Mouse (Mus musculus): ENCODE measurements around the gene Hoxd12.
A peak's percentile ranks its signal among the peaks of the same experiment; 100 is the strongest.

Gene Hoxd12

DNA sequence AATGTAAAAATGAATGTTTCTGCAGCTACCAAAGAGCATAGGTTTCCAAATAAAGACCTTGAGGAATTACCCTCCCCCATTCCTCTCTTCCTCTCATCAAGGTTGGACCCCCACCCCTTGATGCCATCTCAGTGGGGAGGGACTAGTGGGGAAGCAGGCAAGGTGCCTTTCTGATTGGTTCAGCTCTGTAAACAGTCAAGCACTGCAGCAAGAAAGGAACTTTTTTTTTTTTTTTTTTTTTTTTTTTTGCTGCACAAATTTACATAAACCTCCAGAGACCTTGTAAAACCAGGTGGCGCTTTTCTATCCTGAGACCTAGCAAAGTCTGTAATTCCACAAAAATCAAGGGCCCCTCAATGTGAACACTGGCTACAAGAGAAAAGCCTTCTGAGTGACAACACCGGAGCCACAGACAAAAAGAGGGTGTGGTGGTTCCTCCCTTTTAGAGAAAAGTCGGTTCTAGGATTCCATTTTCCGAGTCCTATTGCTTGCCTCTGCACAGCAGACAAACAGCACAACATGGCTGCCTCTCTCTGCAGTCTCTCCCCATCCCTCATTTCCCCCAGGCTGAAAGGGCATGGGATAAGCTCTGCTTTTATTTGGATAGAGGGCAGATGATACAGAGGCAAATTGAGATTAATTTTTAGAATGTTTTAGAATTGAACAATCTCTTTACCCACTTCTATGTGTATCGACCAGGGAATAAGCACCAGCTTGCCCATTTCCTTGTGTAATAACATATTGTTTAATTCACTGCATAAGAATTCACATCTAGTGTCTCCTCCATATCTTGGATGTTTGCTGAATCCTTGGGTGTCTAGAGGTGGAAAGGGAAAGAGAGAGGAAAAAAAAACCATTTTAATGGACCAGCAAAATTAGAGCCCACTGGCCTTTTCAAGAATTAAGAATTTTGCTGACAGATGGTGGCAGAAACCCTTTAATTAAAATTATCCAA is 34.9 kb downstream of the Hoxd12 start:
- no peak for DNase-seq (ENCODE audit: low spot score in 2 of 2)

DNA sequence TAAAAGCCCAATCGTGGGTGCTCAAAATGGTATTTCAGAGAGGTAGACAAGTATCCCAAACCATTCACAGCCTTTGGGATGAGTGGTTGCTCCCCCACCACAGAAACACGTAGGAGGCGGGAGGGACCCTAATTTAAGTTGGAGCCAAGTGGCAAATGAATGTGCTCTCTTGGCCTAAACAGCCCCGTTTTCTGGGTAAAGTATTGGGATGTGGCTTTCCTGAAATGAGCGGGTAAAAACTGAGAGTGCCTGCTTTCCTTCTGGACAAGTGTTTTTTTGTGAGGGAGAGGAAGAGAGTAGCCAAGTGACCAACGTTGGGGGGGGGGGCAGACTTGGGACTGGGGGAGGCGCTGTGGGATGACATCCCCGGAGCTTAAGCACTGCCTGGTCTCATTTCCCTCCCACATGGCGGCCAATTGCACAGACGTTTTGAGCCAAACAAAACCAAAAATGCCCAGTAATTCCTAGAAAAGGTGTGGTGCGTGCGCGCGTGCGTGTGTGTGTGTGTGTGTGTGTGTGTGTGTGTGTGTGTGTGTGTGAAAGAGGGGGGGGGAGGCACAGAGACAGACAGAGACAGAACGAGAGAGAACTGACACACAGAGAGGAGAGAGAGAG is 36.2 kb downstream of the Hoxd12 start:
- no peak for DNase-seq (ENCODE audit: low spot score in 2 of 2)

DNA sequence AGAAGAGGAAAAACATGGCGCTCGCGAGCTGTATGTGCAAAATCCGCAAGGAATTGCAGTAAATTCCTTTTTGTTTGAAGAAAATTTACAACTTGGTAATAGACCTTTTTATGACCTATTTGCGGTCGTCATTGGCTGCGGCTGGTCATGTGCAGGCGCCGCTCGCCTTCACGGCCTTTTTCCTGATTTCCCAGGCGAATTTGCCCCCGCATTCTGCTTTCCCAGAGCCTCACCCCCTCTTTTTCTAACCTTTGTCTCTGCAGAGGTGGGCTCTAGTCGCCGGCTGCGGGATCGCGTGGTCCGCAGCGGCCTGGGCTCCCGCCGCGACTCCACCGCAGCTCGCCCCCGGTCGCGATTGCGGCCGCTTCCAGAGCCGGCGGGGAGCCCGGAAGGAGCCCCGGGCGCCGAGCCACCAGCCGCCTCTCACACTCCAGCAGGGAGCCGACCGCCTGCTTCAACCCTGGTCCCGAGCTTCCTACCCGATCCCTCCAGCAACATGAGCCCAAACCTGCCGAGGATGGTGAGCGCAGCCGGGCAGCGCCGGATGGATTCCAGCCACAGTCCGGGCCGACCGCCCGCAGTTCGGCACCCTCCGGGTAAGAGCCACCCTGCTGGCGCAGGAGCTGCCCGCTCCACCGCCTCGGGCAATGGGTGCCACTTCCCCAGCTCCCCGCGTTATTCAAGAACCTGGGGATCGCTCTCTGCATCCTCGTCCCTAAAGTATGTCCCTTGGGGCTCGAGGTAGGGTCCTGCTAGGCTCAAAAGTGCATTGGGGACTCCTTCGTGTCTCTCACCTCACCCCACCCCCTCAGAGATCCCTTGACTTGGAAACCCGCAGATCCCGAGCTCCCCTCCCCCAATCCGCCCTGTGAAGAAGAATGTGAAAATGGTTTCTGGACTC is 37.2 kb downstream of the Hoxd12 start, which contains the start of the genes Hoxd3 and Hoxd4:
Gene Hoxd3, plus strand, starts transcription at position 207 of the 901 bp plus-strand sequence.
Gene Hoxd4, plus strand, starts transcription at position 209 of the 901 bp plus-strand sequence.
- no peak for DNase-seq (ENCODE audit: low spot score in 2 of 2)

DNA sequence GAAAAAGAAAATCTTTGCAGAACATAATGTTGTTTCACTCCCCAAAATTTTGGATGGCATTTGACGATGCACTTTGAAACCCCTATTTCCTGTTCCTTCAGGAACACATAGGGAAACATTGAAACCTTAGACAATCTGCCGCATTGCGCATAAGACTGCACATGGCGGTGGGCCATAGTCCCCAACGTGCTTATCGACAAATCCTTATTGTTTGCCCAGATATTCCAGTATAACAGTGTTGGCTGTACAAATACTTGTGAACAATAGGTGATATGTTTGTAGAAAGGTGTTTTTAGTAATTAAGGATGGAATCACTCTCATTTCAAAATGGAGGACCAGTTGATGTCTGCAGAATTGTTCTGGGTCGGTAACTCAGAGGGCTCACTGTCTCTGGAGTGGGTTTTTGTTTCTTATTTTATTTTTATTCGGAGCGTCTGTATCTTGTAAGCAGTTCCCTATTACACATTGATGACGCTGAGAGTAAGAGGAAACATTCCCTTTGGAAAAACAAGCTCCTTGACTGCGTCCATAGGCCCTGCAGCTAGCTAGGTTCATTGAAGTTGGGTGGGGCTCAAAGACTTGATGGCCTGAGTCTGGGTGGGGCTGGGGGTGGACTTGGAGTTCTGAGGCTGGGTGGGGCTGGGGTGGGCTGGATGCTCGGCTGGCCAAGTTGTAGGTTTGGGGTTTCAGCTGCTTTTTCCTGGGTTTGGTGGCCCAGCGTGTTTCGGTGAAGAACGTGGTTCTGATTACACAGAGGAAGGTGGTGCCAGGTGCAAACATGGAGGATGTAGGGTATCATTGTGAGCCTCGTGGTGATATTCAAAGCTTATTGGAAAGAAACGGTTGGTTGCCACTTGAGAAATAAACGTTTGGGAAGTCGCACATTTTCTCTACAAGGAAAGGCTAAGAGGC is 38.7 kb downstream of the Hoxd12 start:
- DNase-seq (ENCODE audit: low spot score in 2 of 2), result no peak

DNA sequence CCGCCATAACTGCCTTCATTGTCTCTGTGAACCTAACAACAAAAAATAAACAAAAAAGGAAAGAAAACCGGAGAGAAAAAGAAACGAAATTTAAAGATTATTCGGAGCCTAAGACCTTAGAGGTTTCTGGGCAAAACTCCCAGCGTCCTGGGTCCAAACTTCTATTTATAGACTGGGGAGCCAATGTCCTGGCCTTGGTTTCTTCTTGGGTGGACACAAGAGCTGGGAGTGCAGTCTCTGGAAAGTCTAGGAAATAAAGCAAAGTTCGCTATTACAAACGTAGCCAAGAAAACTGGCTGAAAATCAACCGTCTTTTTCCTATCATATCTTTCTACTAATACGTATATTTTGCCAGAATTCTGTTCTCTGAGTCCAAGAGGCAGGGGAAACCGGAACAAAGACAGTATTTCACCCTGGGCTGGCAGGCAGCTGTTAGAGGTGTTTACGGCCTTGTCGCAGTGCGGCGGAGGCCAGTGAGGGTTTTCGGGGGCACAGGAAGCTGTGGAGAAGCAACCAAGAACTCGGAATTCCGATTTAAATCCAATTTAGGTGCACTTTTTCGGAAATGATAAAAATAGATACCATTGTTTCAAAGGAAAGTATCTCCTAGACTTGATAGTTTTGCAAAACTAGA is 39.5 kb downstream of the Hoxd12 start:
- DNase-seq (ENCODE audit: low spot score in 2 of 2), result no peak

DNA sequence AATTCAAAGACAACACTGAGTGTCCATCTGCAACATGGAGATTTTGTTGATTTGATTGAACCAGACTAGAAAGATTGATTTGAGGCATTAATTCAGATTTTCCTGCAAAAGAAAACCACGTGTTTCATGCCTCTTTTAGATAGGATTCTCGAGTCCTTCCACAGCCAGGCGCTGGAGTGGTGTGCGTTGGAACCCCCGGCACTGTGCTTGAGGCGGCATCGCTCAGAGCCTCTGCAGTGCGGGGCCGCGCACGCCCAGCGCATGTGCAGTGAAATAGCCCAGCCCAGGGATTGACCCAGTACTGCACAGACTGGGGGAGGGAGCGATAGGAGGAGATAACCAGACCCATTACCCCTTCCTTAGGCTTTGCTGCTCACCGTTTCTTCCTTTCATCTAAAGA is 40.1 kb downstream of the Hoxd12 start:
- no peak for DNase-seq (ENCODE audit: low spot score in 2 of 2)

DNA sequence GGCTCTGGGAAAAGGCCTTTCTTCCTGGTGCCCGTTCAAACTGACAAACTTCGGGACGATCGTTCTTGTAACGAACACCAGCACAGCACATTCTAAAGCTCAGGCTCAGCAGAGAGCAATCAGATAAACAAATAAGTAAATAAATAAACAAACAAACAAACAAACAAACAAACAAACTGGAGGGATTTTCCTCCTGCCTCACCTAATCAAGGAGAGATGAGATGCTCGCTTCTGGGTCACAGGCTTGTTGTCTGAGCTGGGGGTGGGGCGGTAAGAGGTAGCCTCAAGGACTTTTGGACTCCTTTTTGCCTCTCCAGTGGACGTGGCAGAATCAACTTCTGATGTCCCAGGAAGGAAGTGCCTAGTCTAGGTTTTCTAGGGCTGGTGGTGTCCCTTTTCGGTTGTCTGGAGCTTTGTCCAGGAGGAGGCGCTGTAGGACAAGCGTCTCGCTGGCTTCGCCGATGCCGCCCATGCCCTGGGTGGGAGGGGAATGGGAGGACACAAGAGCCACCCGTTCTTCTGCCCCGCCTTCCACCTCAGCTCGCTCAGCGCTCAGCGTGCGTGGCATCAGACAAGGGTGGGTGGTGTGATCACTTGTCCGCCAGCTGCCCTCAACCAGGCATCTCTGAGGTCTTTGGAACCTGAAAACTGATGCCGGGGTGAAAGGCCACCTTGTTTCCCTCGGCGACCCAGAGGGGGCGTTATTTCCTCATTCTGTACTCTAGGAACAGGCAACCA is 40.9 kb downstream of the Hoxd12 start:
- DNase-seq (ENCODE audit: low spot score in 2 of 2), result peak; percentile 66 to 73

DNA sequence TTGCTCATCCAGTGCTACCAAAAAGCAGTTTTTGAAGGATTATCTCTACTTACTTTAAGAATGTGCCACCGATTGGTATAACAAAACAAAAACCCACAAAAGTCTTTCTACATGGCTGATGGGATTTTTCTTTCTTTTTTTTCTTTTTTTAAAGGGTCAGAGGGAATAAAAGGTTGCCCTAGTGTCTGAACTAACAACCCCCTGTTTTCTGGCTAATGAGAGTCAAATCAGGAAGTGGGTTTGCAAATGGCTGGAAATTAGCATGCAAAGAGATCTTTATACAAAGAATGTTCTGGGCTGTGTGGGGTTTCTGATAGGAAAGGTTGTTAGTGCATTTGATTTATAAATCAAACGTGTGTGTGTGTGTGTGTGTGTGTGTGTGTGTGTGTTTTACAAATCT is 45.6 kb downstream of the Hoxd12 start:
- no peak for DNase-seq (ENCODE audit: low spot score in 2 of 2)

DNA sequence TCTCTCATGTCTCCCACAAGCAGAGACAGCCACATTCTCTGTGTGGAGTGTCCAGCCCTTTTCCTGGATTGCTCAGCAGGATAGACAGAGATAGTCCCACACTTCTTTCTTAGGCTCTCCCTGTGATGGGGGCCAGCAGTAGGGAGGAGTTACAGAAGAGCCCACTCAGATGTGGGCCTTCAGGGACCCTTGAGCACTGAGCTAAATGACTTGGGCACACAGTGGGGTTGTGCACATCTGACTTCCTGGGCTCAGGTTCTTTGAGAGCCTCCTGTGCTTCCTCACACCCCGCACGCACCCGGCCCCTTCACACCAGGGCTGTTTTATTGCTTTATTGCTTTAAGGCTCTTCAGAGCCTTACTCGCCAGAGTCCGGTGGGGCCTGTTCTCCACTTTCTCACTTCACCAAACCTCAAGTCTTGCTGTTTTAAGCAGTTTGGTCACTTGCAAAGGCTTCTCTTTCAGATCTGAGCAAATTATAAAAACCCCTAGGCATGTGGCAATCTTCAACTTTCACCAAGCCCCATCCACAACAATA is 46.2 kb downstream of the Hoxd12 start:
- no peak for DNase-seq (ENCODE audit: low spot score in 2 of 2)

DNA sequence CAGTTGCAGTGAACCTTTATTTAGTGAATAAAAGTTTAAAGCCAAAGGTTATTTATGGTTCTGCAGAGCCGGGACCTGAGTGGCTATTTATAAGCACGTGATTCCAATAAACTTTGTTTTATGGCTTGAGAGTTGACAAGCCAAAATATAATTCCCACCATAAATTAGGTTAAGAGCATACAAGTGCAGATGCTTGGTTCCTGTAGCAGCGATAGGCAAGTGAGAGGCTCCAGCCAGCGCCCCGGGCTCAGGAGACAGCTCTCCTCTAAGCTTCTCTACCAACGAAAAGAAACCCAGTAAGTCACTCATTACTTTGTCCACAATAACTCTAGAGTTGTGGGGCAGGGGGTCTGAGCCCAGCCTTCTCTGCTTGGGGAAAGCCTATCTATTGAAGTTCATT is 47.1 kb downstream of the Hoxd12 start:
- DNase-seq (ENCODE audit: low spot score in 2 of 2), result no peak

DNA sequence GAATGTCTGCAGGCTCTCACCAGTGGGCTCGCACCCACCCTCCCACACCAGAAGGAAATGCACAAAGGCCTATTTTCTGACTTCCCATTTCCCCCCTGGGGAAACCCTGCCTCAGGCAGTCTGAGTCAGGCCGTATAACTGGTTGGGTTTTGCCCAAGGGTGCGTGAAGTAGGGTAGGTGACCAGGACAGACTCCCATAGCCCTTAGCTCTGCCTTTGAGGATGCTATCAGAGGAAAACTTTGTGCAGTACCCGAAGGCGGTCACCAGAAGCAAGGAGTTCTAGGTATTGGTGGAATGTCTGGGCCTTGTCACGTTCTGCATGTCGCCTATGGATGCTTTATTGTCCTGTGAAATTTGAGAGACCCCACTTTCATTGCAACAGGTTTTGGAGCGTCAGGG is 48.1 kb downstream of the Hoxd12 start:
- no peak for DNase-seq (ENCODE audit: low spot score in 2 of 2)

DNA sequence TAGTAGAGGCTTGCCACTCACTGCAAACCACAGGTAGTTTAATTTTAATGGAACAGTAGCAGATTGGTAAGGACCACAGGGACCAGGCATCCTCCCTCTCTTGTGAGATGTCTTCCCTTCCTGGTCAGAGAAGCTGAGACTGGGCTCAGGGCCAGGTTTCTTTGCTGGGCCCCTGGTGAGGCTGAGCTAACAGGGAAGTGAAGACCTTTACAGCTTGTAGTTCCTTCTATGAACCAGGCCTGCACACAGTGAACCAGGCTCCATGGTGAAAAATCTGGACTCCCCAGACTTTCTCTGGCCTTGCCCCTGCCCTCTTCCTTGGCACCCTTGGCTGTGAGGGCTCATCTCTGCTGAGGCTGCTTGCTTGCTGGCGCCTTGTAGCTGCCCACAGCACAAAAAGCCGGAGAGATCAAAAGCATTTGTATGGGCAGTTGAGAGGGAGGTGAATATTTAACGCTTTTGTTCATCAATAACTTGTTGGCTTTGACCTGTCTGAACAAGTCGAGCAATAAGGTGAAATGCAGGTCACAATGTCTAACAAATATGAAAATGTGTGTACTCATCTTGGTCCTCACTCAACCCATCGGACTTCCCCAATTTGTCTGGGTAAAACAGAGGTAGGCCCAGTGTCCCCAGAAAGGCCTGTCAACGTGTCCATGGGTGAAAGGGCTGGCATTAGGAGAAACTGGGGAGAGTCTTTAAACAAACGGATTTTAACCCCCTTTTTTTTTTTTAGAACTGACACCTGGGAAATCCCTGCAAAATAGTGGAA is 49.6 kb downstream of the Hoxd12 start:
- DNase-seq (ENCODE audit: low spot score in 2 of 2), result no peak

DNA sequence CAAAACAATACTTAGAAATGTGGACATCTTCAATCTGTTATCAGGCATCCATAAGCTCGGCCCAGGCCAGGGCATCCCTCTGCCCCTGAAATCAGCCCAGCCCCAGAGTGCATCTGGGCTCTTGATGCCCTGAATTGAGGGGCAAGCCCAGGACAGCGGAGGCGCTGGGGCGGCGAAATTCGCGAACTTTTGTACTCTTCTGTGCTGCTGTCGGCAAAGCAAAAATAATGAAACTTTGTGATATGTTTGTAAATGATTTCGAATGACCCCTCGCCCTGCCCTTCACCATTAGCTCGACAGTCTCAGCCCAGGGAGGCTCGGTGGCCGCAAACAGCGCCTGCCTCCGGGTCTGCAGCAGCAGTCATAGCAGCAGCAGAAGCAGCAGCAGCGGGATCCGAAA is 50.4 kb downstream of the Hoxd12 start:
- DNase-seq (ENCODE audit: low spot score in 2 of 2), result no peak

DNA sequence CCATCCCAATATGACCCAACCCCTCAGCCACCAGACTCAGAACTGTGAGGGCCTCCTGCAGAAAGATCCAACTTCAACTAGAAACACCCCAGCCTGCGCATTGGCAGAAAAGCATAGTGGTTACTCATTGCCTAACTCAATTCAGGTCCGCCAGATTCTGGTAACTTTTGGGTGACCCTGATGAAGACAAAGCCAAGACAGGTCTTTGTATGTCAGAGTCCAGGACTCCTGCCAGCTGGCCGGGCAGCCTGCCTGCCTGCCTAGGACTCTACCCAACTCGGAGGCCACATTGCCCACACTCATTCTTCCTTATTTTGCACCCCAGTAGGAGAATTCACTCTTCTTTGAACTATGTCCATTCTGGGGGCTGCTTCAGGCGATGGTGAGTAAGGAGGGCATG is 51.7 kb downstream of the Hoxd12 start, which contains the start of gene Gm28230:
Gene Gm28230, plus strand, starts transcription at position 178 of the 400 bp plus-strand sequence.
- DNase-seq (ENCODE audit: low spot score in 2 of 2), result no peak

DNA sequence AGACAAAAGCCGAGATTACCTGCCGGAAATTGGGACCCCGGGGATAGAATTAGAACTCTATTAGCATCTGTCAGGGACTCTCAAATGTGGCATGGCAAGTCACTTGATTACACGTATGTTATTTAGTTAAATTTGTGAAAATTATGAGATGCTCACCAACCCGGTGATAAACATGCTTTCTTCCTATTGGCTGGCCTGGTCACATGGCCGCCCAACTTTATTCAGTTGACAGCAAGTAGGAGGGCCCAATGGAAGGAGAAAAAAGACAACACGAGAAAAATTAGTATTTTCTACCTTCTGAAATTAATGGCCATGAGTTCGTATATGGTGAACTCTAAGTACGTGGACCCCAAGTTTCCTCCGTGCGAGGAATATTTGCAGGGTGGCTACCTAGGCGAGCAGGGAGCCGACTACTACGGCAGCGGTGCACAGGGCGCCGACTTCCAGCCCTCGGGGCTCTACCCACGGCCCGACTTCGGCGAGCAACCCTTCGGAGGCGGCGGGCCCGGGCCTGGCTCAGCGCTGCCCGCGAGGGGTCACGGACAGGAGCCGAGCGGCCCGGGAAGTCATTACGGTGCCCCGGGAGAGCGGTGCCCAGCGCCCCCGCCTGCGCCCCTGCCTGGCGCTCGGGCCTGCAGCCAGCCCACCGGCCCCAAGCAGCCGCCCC is 52.3 kb downstream of the Hoxd12 start:
- DNase-seq (ENCODE audit: low spot score in 2 of 2), result no peak
